Mouse (Mus musculus) brown adipose tissue, adult 24 weeks (tissue): ENCODE results near the gene Cluh. TPM values are rescaled to one million over a fixed set of nuclear protein-coding genes. Genes with fewer than 3 reads are reported as not detected.
A peak's percentile ranks its signal among the peaks of the same experiment; 100 is the strongest.

Experiments
- H3K27ac ChIP-seq: fragments of 200-500 bp; replicated peaks from 2 replicates; pipeline ENCODE4 v1.5.1; 2012; ENCODE audit warnings: low read depth, mild to moderate bottlenecking, low read length
- H3K4me1 ChIP-seq: fragments of 200-500 bp; 2 replicates; pipeline ENCODE4 v1.6.1; 2012; ENCODE audit warnings: low read length, mixed read lengths; ENCODE audit not compliant: control insufficient read depth, insufficient read depth, insufficient read length
- H3K4me3 ChIP-seq: fragments of 200-500 bp; 2 replicates; pipeline ENCODE4 v1.5.1; 2012; ENCODE audit warnings: low read depth, mild to moderate bottlenecking, low read length, moderate library complexity; ENCODE audit not compliant: insufficient read depth
- polyA plus RNA-seq: library from polyadenylated mRNA; stranded (reverse); fragments of >200 nt; gene quantifications from 2 replicates; pipeline ENCODE4 v1.2.4, GENCODE M21; 2012; ENCODE audit not compliant: missing spikeins, insufficient read depth, insufficient read length

The Cluh gene
- polyA plus RNA-seq, 1 experiment, result 174 TPM

- Histone ChIP-seq H3K27ac (no peak overlapping the region), H3K4me3 (no peak overlapping the region), H3K4me1 (peaks cover 8% of the 10 kb centered on the region)
These were observed 14.6 kb upstream of the Cluh start for GRCm38 (mm10) chr11:74634490-74635275.

- Histone ChIP-seq H3K4me3 (peak overlapping the region; percentile 83), H3K27ac (peak overlapping the region; percentile 23; the same call in 1 of the 2 replicates), H3K4me1 (peaks cover 18% of the 10 kb centered on the region)
These were observed 11.8 kb upstream of the Cluh start for GRCm38 (mm10) chr11:74637486-74637885.

- peaks cover 18% of the 10 kb centered on the region for H3K4me1 ChIP-seq
- peak overlapping the region; percentile 51 for H3K27ac ChIP-seq
- H3K4me3 ChIP-seq, result peak overlapping the region; percentile 83
These were observed 11.1 kb upstream of the Cluh start for GRCm38 (mm10) chr11:74637971-74638790.

- H3K27ac ChIP-seq, result peak overlapping the region; percentile 51; the same call in 1 of the 2 replicates
These were observed 10.4 kb upstream of the Cluh start for GRCm38 (mm10) chr11:74638791-74639411.

GRCm38 (mm10) chr11:74639628-74640027, 9.7 kb upstream of the Cluh start:
- Histone ChIP-seq H3K4me3 (no peak overlapping the region), H3K27ac (no peak overlapping the region), H3K4me1 (peaks cover 18% of the 10 kb centered on the region)

More at GRCm38 (mm10) chr11:74638791-74639411, 10.4 kb upstream of the Cluh start:
- H3K4me3 ChIP-seq, result peak overlapping the region; percentile 83
- peaks cover 18% of the 10 kb centered on the region for H3K4me1 ChIP-seq

GRCm38 (mm10) chr11:74647966-74648365, 1.3 kb upstream of the Cluh start:
- Histone ChIP-seq H3K4me3 (no peak overlapping the region), H3K4me1 (peaks cover 3% of the 10 kb centered on the region; the same call in 1 of the 2 replicates), H3K27ac (peak overlapping the region; percentile 90)

GRCm38 (mm10) chr11:74648676-74649075, 619 bp upstream of the Cluh start:
- peak overlapping the region; percentile 57 for H3K4me3 ChIP-seq
- H3K27ac ChIP-seq, result peak overlapping the region; percentile 90
- peaks cover 3% of the 10 kb centered on the region; the same call in 1 of the 2 replicates for H3K4me1 ChIP-seq

- H3K27ac ChIP-seq, result peak overlapping the region; percentile 95
- H3K4me3 ChIP-seq, result peak overlapping the region; percentile 91
- peaks cover 3% of the 10 kb centered on the region; the same call in 1 of the 2 replicates for H3K4me1 ChIP-seq
These were observed 604 bp downstream of the Cluh start for GRCm38 (mm10) chr11:74649647-74650551.

GRCm38 (mm10) chr11:74650576-74651100, 1.3 kb downstream of the Cluh start:
- Histone ChIP-seq H3K4me1 (peaks cover 3% of the 10 kb centered on the region; the same call in 1 of the 2 replicates), H3K27ac (peak overlapping the region; percentile 78), H3K4me3 (peak overlapping the region; percentile 91)

- H3K4me3 ChIP-seq, result peak overlapping the region; percentile 91
- peak overlapping the region; percentile 69 for H3K27ac ChIP-seq
These were observed 3.5 kb downstream of the Cluh start for GRCm38 (mm10) chr11:74652791-74653191.

GRCm38 (mm10) chr11:74653385-74653784, 4.1 kb downstream of the Cluh start:
- H3K4me3 ChIP-seq, result peak overlapping the region; percentile 48
- peak overlapping the region; percentile 69 for H3K27ac ChIP-seq
- H3K4me1 ChIP-seq, result peaks cover 3% of the 10 kb centered on the region; the same call in 1 of the 2 replicates

More at GRCm38 (mm10) chr11:74652791-74653191, 3.5 kb downstream of the Cluh start:
- H3K4me1 ChIP-seq, result peaks cover 3% of the 10 kb centered on the region; the same call in 1 of the 2 replicates

GRCm38 (mm10) chr11:74655941-74656340, 6.6 kb downstream of the Cluh start:
- Histone ChIP-seq H3K4me3 (no peak overlapping the region), H3K27ac (no peak overlapping the region), H3K4me1 (peaks cover 3% of the 10 kb centered on the region; the same call in 1 of the 2 replicates)

GRCm38 (mm10) chr11:74660336-74660735, 11.0 kb downstream of the Cluh start:
- no peak overlapping the region for H3K4me3 ChIP-seq
- no peak overlapping the region for H3K27ac ChIP-seq
- H3K4me1 ChIP-seq, result no peaks in the 10 kb centered on the region

GRCm38 (mm10) chr11:74661641-74662040, 12.3 kb downstream of the Cluh start:
- Histone ChIP-seq H3K27ac (no peak overlapping the region), H3K4me1 (no peaks in the 10 kb centered on the region), H3K4me3 (no peak overlapping the region)
